Mouse (Mus musculus): ENCODE measurements at regions not wholly inside any gene's neighbourhood (a gene's known extent, or its start where the extent isn't known, plus 50 kb on each side); places are given as distances from the start of the nearest gene placed in this dataset.

DNA sequence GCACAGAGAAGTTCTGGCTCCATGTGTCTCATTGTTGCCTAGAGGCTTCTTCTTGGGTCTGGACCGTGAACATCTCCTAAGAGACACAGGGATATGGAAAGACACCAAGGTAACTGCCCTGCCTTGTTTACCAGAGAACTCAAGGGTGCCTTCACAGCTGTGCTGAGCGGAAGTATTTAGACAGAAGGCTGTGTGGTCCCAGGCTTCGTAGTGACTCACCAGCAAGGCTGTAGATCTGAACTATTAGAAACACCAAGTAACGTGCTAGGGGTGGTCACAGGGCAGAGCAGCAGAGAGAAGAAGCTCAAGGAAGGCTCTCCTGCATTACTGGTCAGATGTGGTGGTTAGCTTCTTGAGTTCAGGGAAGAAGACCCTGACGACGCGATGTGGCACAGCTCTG is 51.6 kb upstream of the Lpp start:
- TF ChIP-seq CTCF (IDR thresholded peaks at IDR 0.05; ENCODE audit: borderline replicate concordance, control insufficient read depth, extremely low read depth, insufficient read depth, low read length, poor library complexity) = no peak
- TF ChIP-seq POLR2A (IDR thresholded peaks at IDR 0.05; ENCODE audit: control insufficient read depth, extremely low read depth, insufficient read depth, low read length, poor library complexity) = no peak
